Mouse (Mus musculus) stomach, postnatal 0 days (tissue): ENCODE measurements at regions not wholly inside any gene's neighbourhood (a gene's known extent, or its start where the extent isn't known, plus 50 kb on each side); places are given as distances from the start of the nearest gene placed in this dataset.

ENCODE experiments used
- CTCF ChIP-seq: IDR thresholded peaks from 2 replicates; pipeline ENCODE4 v1.5.1; 2016; ENCODE audit warnings: antibody characterized with exemption, low read depth, mild to moderate bottlenecking, moderate library complexity
- EP300 ChIP-seq: optimal IDR thresholded peaks from 2 replicates; pipeline ENCODE3; 2016; ENCODE audit warnings: antibody characterized with exemption

- TF ChIP-seq CTCF (no peak), EP300 (no peak)
Measured at GRCm38 (mm10) chr7:116991351-116991750, 389.4 kb upstream of the Xylt1 start.
